Mouse (Mus musculus): Measurements from ENCODE around the gene Gm20422.

The Gm20422 gene

GRCm38 (mm10) chr8:69774503-69775148 lies at the start of gene Gm20422:
Gm20422 (minus strand) TSS chr8:69774886.
- DNase-seq, result peak; percentile 89

GRCm38 (mm10) chr8:69822386-69823191 lies 47.9 kb upstream of the Gm20422 start, which contains the start of gene Lpar2:
Lpar2 (plus strand) TSS chr8:69822429.
- DNase-seq, result peak; percentile 35

- no peak for DNase-seq
These were observed 47.3 kb upstream of the Gm20422 start for GRCm38 (mm10) chr8:69821971-69822385.

GRCm38 (mm10) chr8:69820466-69820865 lies 45.8 kb upstream of the Gm20422 start:
- no peak for DNase-seq

GRCm38 (mm10) chr8:69815396-69815795 lies 40.7 kb upstream of the Gm20422 start:
- DNase-seq, result no peak

GRCm38 (mm10) chr8:69814881-69815280 lies 40.2 kb upstream of the Gm20422 start:
- no peak for DNase-seq

- DNase-seq, result no peak
These were observed 35.1 kb upstream of the Gm20422 start for GRCm38 (mm10) chr8:69809820-69810219.

- no peak for DNase-seq
These were observed 34.2 kb upstream of the Gm20422 start for GRCm38 (mm10) chr8:69808864-69809403.

- peak; percentile 56 for DNase-seq
These were observed 33.6 kb upstream of the Gm20422 start, which contains the start of gene Gmip for GRCm38 (mm10) chr8:69808094-69808863. Gmip (plus strand) TSS chr8:69808679.

GRCm38 (mm10) chr8:69807236-69807635 lies 32.5 kb upstream of the Gm20422 start:
- no peak for DNase-seq

GRCm38 (mm10) chr8:69805491-69805890 lies 30.8 kb upstream of the Gm20422 start:
- DNase-seq, result no peak

GRCm38 (mm10) chr8:69805086-69805485 lies 30.4 kb upstream of the Gm20422 start:
- DNase-seq, result no peak

GRCm38 (mm10) chr8:69804537-69804936 lies 29.9 kb upstream of the Gm20422 start:
- peak; percentile 1 for DNase-seq

GRCm38 (mm10) chr8:69803366-69803765 lies 28.7 kb upstream of the Gm20422 start:
- peak; percentile 2 for DNase-seq

GRCm38 (mm10) chr8:69802216-69802615 lies 27.5 kb upstream of the Gm20422 start:
- peak; percentile 1 for DNase-seq

- DNase-seq, result peak; percentile 1
These were observed 27.1 kb upstream of the Gm20422 start for GRCm38 (mm10) chr8:69801796-69802195.

GRCm38 (mm10) chr8:69799946-69800345 lies 25.3 kb upstream of the Gm20422 start:
- DNase-seq, result peak; percentile 1

GRCm38 (mm10) chr8:69799261-69799660 lies 24.6 kb upstream of the Gm20422 start:
- DNase-seq, result no peak

- DNase-seq, result no peak
These were observed 23.0 kb upstream of the Gm20422 start for GRCm38 (mm10) chr8:69797661-69798060.

- no peak for DNase-seq
These were observed 22.1 kb upstream of the Gm20422 start for GRCm38 (mm10) chr8:69796721-69797345.

GRCm38 (mm10) chr8:69794901-69795300 lies 20.2 kb upstream of the Gm20422 start:
- DNase-seq, result no peak

GRCm38 (mm10) chr8:69794096-69794495 lies 19.4 kb upstream of the Gm20422 start:
- DNase-seq, result peak; percentile 1
